Mouse (Mus musculus) induced T-regulatory cell, adult 2 months (primary cell): ENCODE data around the gene Zdhhc5.
A peak's percentile ranks its signal among the peaks of the same experiment; 100 is the strongest.

Experiments used
- DNase-seq: peaks from one replicate; pipeline ENCODE4 v3.0.0-alpha.2; 2012; ENCODE audit warnings: low read depth

Zdhhc5 gene

GRCm38 (mm10) chr2:84714811-84715561, at the start of gene Zdhhc5:
Gene Zdhhc5, minus strand, starts transcription at chr2:84715180.
- DNase-seq: peak; percentile 99

GRCm38 (mm10) chr2:84762818-84763217, 47.8 kb upstream of the Zdhhc5 start:
- DNase-seq: no peak

GRCm38 (mm10) chr2:84762295-84762694, 47.3 kb upstream of the Zdhhc5 start:
- no peak for DNase-seq

GRCm38 (mm10) chr2:84761840-84762239, 46.9 kb upstream of the Zdhhc5 start:
- DNase-seq: no peak

- DNase-seq: no peak
Measured at GRCm38 (mm10) chr2:84761309-84761708, 46.3 kb upstream of the Zdhhc5 start.

- DNase-seq: no peak
Measured at GRCm38 (mm10) chr2:84760777-84761176, 45.8 kb upstream of the Zdhhc5 start.

GRCm38 (mm10) chr2:84758542-84759127, 43.7 kb upstream of the Zdhhc5 start:
- peak; percentile 67 for DNase-seq

GRCm38 (mm10) chr2:84757026-84757682, 42.2 kb upstream of the Zdhhc5 start:
- no peak for DNase-seq

GRCm38 (mm10) chr2:84756245-84756644, 41.3 kb upstream of the Zdhhc5 start:
- no peak for DNase-seq

GRCm38 (mm10) chr2:84750115-84750514, 35.1 kb upstream of the Zdhhc5 start:
- no peak for DNase-seq

GRCm38 (mm10) chr2:84744126-84744525, 29.1 kb upstream of the Zdhhc5 start:
- no peak for DNase-seq

- DNase-seq: peak; percentile 19
Measured at GRCm38 (mm10) chr2:84743561-84743960, 28.6 kb upstream of the Zdhhc5 start, which contains the start of gene Gm19426. Gene Gm19426, minus strand, starts transcription at chr2:84743655.

GRCm38 (mm10) chr2:84742451-84743283, 27.7 kb upstream of the Zdhhc5 start:
- no peak for DNase-seq

- DNase-seq: no peak
Measured at GRCm38 (mm10) chr2:84741841-84742450, 27.0 kb upstream of the Zdhhc5 start.

- DNase-seq: peak; percentile 57
Measured at GRCm38 (mm10) chr2:84740608-84741333, 25.8 kb upstream of the Zdhhc5 start.

- DNase-seq: peak; percentile 50
Measured at GRCm38 (mm10) chr2:84738271-84738911, 23.4 kb upstream of the Zdhhc5 start.

GRCm38 (mm10) chr2:84737451-84737925, 22.5 kb upstream of the Zdhhc5 start:
- DNase-seq: no peak

- no peak for DNase-seq
Measured at GRCm38 (mm10) chr2:84736312-84737161, 21.6 kb upstream of the Zdhhc5 start.

- DNase-seq: no peak
Measured at GRCm38 (mm10) chr2:84735346-84735920, 20.5 kb upstream of the Zdhhc5 start.
